Mouse (Mus musculus) brown adipose tissue, adult 24 weeks (tissue): ENCODE data around the gene Retreg3. TPM values are rescaled to one million over a fixed set of nuclear protein-coding genes. Genes with fewer than 3 reads are reported as not detected.
A peak's percentile ranks its signal among the peaks of the same experiment; 100 is the strongest.

ENCODE experiments used
- H3K27ac ChIP-seq: fragments of 200-500 bp; replicated peaks from 2 replicates; pipeline ENCODE4 v1.5.1; 2012; ENCODE audit warnings: low read depth, mild to moderate bottlenecking, low read length
- H3K4me1 ChIP-seq: fragments of 200-500 bp; 2 replicates; pipeline ENCODE4 v1.6.1; 2012; ENCODE audit warnings: low read length, mixed read lengths; ENCODE audit not compliant: control insufficient read depth, insufficient read depth, insufficient read length
- H3K4me3 ChIP-seq: fragments of 200-500 bp; 2 replicates; pipeline ENCODE4 v1.5.1; 2012; ENCODE audit warnings: low read depth, mild to moderate bottlenecking, low read length, moderate library complexity; ENCODE audit not compliant: insufficient read depth
- polyA plus RNA-seq: library from polyadenylated mRNA; stranded (reverse); fragments of >200 nt; gene quantifications from 2 replicates; pipeline ENCODE4 v1.2.4, GENCODE M21; 2012; ENCODE audit not compliant: missing spikeins, insufficient read depth, insufficient read length

Gene Retreg3
- polyA plus RNA-seq, 1 experiment, result 43.7 TPM

GRCm38 (mm10) chr11:101155728-101156371 lies 36.2 kb upstream of the Retreg3 start, which contains the start of gene Tubg2:
Gene Tubg2 (plus strand): TSS chr11:101155907.
- Histone ChIP-seq H3K27ac (no peak within 1 kb of the TSS), H3K4me1 (peaks cover 4% of the 10 kb centered on the region; the same call in 1 of the 2 replicates), H3K4me3 (peak within 1 kb of the TSS; percentile 59)

- Histone ChIP-seq H3K4me1 (peaks cover 4% of the 10 kb centered on the region; the same call in 1 of the 2 replicates), H3K27ac (no peak overlapping the region), H3K4me3 (no peak overlapping the region)
Observed at GRCm38 (mm10) chr11:101155151-101155550, 35.5 kb upstream of the Retreg3 start.

GRCm38 (mm10) chr11:101154648-101155047 lies 35.0 kb upstream of the Retreg3 start:
- peaks cover 4% of the 10 kb centered on the region; the same call in 1 of the 2 replicates for H3K4me1 ChIP-seq
- no peak overlapping the region for H3K27ac ChIP-seq
- no peak overlapping the region for H3K4me3 ChIP-seq

- H3K4me3 ChIP-seq, result no peak overlapping the region
- H3K27ac ChIP-seq, result no peak overlapping the region
- peaks cover 4% of the 10 kb centered on the region; the same call in 1 of the 2 replicates for H3K4me1 ChIP-seq
Observed at GRCm38 (mm10) chr11:101152825-101153224, 33.1 kb upstream of the Retreg3 start.

GRCm38 (mm10) chr11:101151063-101151462 lies 31.4 kb upstream of the Retreg3 start:
- no peak overlapping the region for H3K27ac ChIP-seq
- H3K4me3 ChIP-seq, result no peak overlapping the region
- peaks cover 1% of the 10 kb centered on the region; the same call in 1 of the 2 replicates for H3K4me1 ChIP-seq

GRCm38 (mm10) chr11:101149178-101150105 lies 29.7 kb upstream of the Retreg3 start:
- Histone ChIP-seq H3K4me3 (no peak overlapping the region), H3K4me1 (no peaks in the 10 kb centered on the region), H3K27ac (no peak overlapping the region; the same call in 1 of the 2 replicates)

GRCm38 (mm10) chr11:101148751-101149150 lies 29.1 kb upstream of the Retreg3 start:
- H3K4me1 ChIP-seq, result peaks cover 2% of the 10 kb centered on the region; the same call in 1 of the 2 replicates
- no peak overlapping the region for H3K4me3 ChIP-seq
- H3K27ac ChIP-seq, result no peak overlapping the region

GRCm38 (mm10) chr11:101146377-101146776 lies 26.7 kb upstream of the Retreg3 start:
- H3K4me1 ChIP-seq, result peaks cover 6% of the 10 kb centered on the region; the same call in 1 of the 2 replicates
- H3K27ac ChIP-seq, result no peak overlapping the region
- H3K4me3 ChIP-seq, result no peak overlapping the region

- H3K4me3 ChIP-seq, result peak overlapping the region; percentile 41
- H3K4me1 ChIP-seq, result peaks cover 6% of the 10 kb centered on the region; the same call in 1 of the 2 replicates
- no peak overlapping the region for H3K27ac ChIP-seq
Observed at GRCm38 (mm10) chr11:101143338-101144225, 23.9 kb upstream of the Retreg3 start.

- Histone ChIP-seq H3K4me3 (no peak overlapping the region), H3K4me1 (peaks cover 6% of the 10 kb centered on the region; the same call in 1 of the 2 replicates), H3K27ac (no peak overlapping the region)
Observed at GRCm38 (mm10) chr11:101142215-101142967, 22.7 kb upstream of the Retreg3 start.

- no peak overlapping the region for H3K4me3 ChIP-seq
- no peak overlapping the region for H3K27ac ChIP-seq
- H3K4me1 ChIP-seq, result peaks cover 6% of the 10 kb centered on the region; the same call in 1 of the 2 replicates
Observed at GRCm38 (mm10) chr11:101141088-101141487, 21.4 kb upstream of the Retreg3 start.

- no peak overlapping the region for H3K27ac ChIP-seq
Observed at GRCm38 (mm10) chr11:101140164-101140819, 20.6 kb upstream of the Retreg3 start.

GRCm38 (mm10) chr11:101138536-101139181 lies 19.0 kb upstream of the Retreg3 start:
- peak overlapping the region; percentile 11; the same call in 1 of the 2 replicates for H3K4me3 ChIP-seq
- peaks cover 8% of the 10 kb centered on the region; the same call in 1 of the 2 replicates for H3K4me1 ChIP-seq
- H3K27ac ChIP-seq, result no peak overlapping the region

More at GRCm38 (mm10) chr11:101140164-101140819, 20.6 kb upstream of the Retreg3 start:
- H3K4me3 ChIP-seq, result peak overlapping the region; percentile 47
- peaks cover 6% of the 10 kb centered on the region; the same call in 1 of the 2 replicates for H3K4me1 ChIP-seq
